Mouse (Mus musculus): ENCODE results near the gene Rnf167. TPM values are rescaled to one million over a fixed set of nuclear protein-coding genes. Genes with fewer than 3 reads are reported as not detected.

Gene Rnf167
- polyA plus RNA-seq, 1 experiment from 2014 or later: 55.3 TPM

DNA sequence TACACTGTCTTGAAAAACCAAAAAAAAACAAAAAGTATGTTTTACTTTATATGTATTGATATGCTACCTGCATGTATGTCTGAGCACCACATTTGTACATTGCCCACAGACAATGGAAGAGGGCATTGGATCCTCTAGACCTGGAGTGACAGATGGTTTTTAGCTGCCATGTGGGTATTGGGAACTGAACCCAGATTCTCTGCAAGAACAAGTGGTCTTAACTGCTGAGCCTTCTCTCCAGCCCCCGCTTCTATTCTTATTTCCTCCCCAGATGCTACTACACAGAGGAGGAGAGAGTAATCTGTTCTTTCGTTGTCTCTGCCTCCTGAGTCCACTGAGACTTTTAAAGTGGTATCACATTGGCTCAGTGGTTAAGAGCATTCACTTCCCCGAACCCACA is 46.5 kb downstream of the Rnf167 start:
- 60% methylated on average over 3 of the region's 3 CpGs for WGBS (ENCODE audit: insufficient replicate concordance)
- H3K4me3 ChIP-seq (ENCODE audit: low read depth, low read length): no peak overlapping the region
- H3K4me2 ChIP-seq (ENCODE audit: low read depth, low read length): no peak overlapping the region
- H3K4me1 ChIP-seq (ENCODE audit: insufficient read depth): peaks cover 1% of the 10 kb centered on the region
- H3K27ac ChIP-seq (ENCODE audit: low read depth): no peak overlapping the region
- ATAC-seq (no peak), DNase-seq (no peak)
- H3K36me3 ChIP-seq (replicated peaks; ENCODE audit: insufficient read depth, low read length): no peaks in the 10 kb centered on the region
- no peak overlapping the region for H3K9ac ChIP-seq (replicated peaks)
- no peaks in the 10 kb centered on the region for H3K27me3 ChIP-seq (ENCODE audit: insufficient read depth, low read length)
- no peaks in the 10 kb centered on the region for H3K9me3 ChIP-seq (ENCODE audit: low read length)
- TF ChIP-seq EP300 (IDR thresholded peaks at IDR 0.05; ENCODE audit: low read depth) (no peak), CTCF (IDR thresholded peaks at IDR 0.05; ENCODE audit: low read depth) (no peak)

DNA sequence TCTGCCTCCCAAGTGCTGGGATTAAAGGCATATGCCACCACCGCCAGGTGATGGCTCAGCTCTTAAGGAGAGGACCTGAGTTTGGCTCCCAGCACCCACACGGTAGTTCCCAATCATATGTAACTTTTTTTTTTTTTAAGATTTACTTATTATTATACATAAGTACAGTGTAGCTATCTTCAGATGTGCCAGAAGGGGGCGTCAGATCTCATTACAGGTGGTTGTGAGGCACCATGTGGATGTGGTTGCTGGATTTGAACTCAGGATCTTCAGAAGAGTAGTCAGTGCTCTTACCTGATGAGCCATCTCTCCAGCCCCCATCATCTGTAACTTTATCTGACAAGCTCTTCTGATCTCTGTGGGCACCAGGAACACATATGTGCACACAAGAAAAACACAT is 50.3 kb downstream of the Rnf167 start:
- Histone ChIP-seq H3K27ac (ENCODE audit: low read depth) (no peak overlapping the region), H3K4me3 (ENCODE audit: low read depth, low read length) (no peak overlapping the region), H3K4me1 (ENCODE audit: insufficient read depth) (peaks cover 17% of the 10 kb centered on the region), H3K36me3 (replicated peaks; ENCODE audit: insufficient read depth, low read length) (peaks cover 3% of the 10 kb centered on the region; the same call in 1 of the 2 replicates), H3K9me3 (ENCODE audit: low read length) (no peaks in the 10 kb centered on the region), H3K4me2 (ENCODE audit: low read depth, low read length) (no peak overlapping the region), H3K27me3 (ENCODE audit: insufficient read depth, low read length) (no peaks in the 10 kb centered on the region), H3K9ac (replicated peaks) (no peak overlapping the region)
- 62% methylated on average over 3 of the region's 3 CpGs for WGBS (ENCODE audit: insufficient replicate concordance)
- DNase-seq: no peak
- TF ChIP-seq CTCF (IDR thresholded peaks at IDR 0.05; ENCODE audit: low read depth) (peak; percentile 35), EP300 (IDR thresholded peaks at IDR 0.05; ENCODE audit: low read depth) (no peak)
- no peak for ATAC-seq

DNA sequence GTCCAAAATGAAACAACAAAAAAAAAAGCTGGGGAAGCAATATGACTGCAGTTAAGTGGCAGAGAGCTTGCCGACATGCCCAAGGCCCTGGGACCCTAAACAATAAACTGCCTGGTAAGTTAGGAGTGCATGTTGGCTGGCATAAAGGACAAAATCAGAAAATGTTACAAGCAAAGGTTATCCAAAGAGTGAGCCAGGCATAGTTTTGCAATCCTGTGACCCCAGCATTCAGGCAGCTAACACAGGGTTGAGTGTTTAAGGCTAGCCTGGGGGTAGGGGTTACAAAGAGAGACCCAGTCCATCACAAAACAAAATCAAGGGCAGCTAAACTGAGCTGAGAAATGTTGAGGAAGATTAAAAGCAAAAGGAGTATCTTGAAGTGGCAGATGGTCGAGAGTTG is 52.0 kb downstream of the Rnf167 start:
- ATAC-seq (no peak), DNase-seq (no peak)
- Histone ChIP-seq H3K9ac (replicated peaks) (peak overlapping the region; percentile 77; the same call in 1 of the 2 replicates), H3K27ac (ENCODE audit: low read depth) (peak overlapping the region; percentile 95; the same call in 1 of the 2 replicates), H3K4me1 (ENCODE audit: insufficient read depth) (peaks cover 21% of the 10 kb centered on the region), H3K9me3 (ENCODE audit: low read length) (no peaks in the 10 kb centered on the region), H3K36me3 (replicated peaks; ENCODE audit: insufficient read depth, low read length) (peaks cover 8% of the 10 kb centered on the region), H3K4me2 (ENCODE audit: low read depth, low read length) (peak overlapping the region; percentile 79), H3K27me3 (ENCODE audit: insufficient read depth, low read length) (no peaks in the 10 kb centered on the region), H3K4me3 (ENCODE audit: low read depth, low read length) (peak overlapping the region; percentile 73; the same call in 1 of the 2 replicates)
- TF ChIP-seq CTCF (IDR thresholded peaks at IDR 0.05; ENCODE audit: low read depth) (no peak), EP300 (IDR thresholded peaks at IDR 0.05; ENCODE audit: low read depth) (no peak)
- WGBS (ENCODE audit: insufficient replicate concordance): 64% methylated on average over 2 of the region's 2 CpGs

DNA sequence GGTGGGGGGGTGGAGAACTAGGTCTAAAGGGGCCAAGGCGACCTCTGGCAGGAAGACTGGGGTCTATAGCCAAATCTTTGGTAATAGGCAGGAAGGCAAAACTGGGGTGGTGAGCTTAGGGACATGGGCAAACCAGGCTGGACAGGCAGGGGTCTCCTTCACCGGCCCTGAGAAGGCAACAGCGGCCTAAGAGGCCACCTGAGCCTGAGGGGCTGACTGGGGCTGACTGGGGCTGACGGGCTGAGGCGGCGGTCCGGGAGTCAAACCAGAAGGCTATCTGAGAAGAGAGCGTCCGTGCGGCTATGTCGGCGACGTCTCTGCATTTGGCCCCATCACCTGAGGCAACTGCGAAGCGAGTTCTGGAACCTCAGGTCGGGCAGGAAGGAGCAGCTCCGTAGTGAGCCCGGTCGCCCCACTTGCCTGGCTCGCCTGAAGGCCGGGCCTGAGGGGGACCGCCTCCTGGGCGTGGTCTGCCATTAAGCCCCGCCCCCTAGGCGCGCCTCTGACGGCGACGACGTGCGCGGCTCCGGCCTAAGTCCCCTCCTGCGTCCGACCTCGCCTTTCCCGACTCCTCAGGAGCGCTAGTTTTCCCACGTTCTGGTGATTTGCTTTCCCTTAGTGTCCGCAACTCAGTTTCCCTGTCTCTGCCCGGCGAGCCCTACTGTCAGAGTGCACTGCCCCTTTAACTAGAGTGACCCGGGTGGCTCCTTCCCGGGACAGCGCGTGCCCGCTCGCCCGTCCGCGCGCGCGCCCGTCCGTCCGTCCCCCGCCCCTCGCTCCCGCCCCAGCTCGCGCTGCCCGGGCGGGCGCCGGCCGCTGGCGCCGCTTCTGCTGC is 52.9 kb downstream of the Rnf167 start, which contains the start of the genes Inca1 and Kif1c:
Inca1 (minus strand) TSS at position 434 of the 835 bp plus-strand sequence.
Kif1c (plus strand) TSS at position 827 of the 835 bp plus-strand sequence.
- Histone ChIP-seq H3K27me3 (ENCODE audit: insufficient read depth, low read length) (no peaks in the 10 kb centered on the region), H3K36me3 (replicated peaks; ENCODE audit: insufficient read depth, low read length) (peaks cover 16% of the 10 kb centered on the region), H3K27ac (ENCODE audit: low read depth) (peak within 1 kb of the TSS; percentile 95), H3K4me2 (ENCODE audit: low read depth, low read length) (peak within 1 kb of the TSS; percentile 79), H3K9ac (replicated peaks) (peak within 1 kb of the TSS; percentile 77), H3K4me1 (ENCODE audit: insufficient read depth) (peaks cover 21% of the 10 kb centered on the region), H3K4me3 (ENCODE audit: low read depth, low read length) (peak within 1 kb of the TSS; percentile 73), H3K9me3 (ENCODE audit: low read length) (no peaks in the 10 kb centered on the region)
- 2% methylated on average over 47 of the region's 69 CpGs for WGBS (ENCODE audit: insufficient replicate concordance)
- peak; percentile 95 for DNase-seq
- ATAC-seq: peak; percentile 94
- no peak for TF ChIP-seq EP300 (IDR thresholded peaks at IDR 0.05; ENCODE audit: low read depth)
- TF ChIP-seq CTCF (IDR thresholded peaks at IDR 0.05; ENCODE audit: low read depth): no peak

DNA sequence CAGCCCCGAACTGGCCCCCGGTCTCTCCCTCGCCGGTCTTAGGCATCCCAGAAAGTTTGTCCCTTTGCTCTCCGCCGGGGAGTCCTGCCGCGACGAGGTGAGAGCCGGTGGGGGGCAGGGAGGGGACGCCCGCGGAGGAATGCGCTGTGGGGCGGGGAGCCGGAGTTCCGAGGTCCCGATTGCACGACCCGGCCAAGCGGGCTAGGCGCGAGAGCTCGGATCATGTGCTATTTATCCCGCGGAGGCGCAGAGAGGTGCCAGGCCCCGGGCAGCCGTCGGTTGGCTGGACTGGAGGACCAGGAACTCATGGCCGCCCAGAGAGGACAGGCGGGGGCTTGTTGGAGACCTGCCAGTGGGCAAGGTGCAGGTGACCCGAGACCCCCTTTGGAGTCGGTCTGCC is 53.6 kb downstream of the Rnf167 start:
- DNase-seq: peak; percentile 78
- peak overlapping the region; percentile 79 for H3K4me2 ChIP-seq (ENCODE audit: low read depth, low read length)
- H3K9me3 ChIP-seq (ENCODE audit: low read length): no peaks in the 10 kb centered on the region
- peaks cover 22% of the 10 kb centered on the region for H3K36me3 ChIP-seq (replicated peaks; ENCODE audit: insufficient read depth, low read length)
- no peaks in the 10 kb centered on the region for H3K27me3 ChIP-seq (ENCODE audit: insufficient read depth, low read length)
- H3K27ac ChIP-seq (ENCODE audit: low read depth): peak overlapping the region; percentile 95
- H3K9ac ChIP-seq (replicated peaks): peak overlapping the region; percentile 77
- ATAC-seq: peak; percentile 60
- under 1% methylated on average over 34 of the region's 34 CpGs for WGBS (ENCODE audit: insufficient replicate concordance)
- peaks cover 21% of the 10 kb centered on the region for H3K4me1 ChIP-seq (ENCODE audit: insufficient read depth)
- TF ChIP-seq EP300 (IDR thresholded peaks at IDR 0.05; ENCODE audit: low read depth) (no peak), CTCF (IDR thresholded peaks at IDR 0.05; ENCODE audit: low read depth) (no peak)
- peak overlapping the region; percentile 73 for H3K4me3 ChIP-seq (ENCODE audit: low read depth, low read length)

Other genes starting within 250 kb of the Rnf167 start
- 6.1 and 6.4 TPM in 2 replicates for gene Pelp1, start 237.2 kb upstream of the Rnf167 start, polyA plus RNA-seq (2015; fragmentation: Nextera tagmentation; extraction: Ambion mirVana)
- 20.0 and 21.8 TPM in 2 replicates for gene Arrb2, start 214.6 kb upstream of the Rnf167 start, polyA plus RNA-seq (2015; fragmentation: Nextera tagmentation; extraction: Ambion mirVana)
- gene Med11, start 195.3 kb upstream of the Rnf167 start, polyA plus RNA-seq (2015; fragmentation: Nextera tagmentation; extraction: Ambion mirVana): 14.3 and 15.1 TPM in 2 replicates
- gene Zmynd15, start 187.8 kb upstream of the Rnf167 start, polyA plus RNA-seq (2015; fragmentation: Nextera tagmentation; extraction: Ambion mirVana): 0.59 and 0.70 TPM in 2 replicates
- 9.2 and 9.4 TPM in 2 replicates for gene Cxcl16, start 187.3 kb upstream of the Rnf167 start, polyA plus RNA-seq (2015; fragmentation: Nextera tagmentation; extraction: Ambion mirVana)
- gene Tm4sf5, start 142.0 kb upstream of the Rnf167 start, polyA plus RNA-seq (2015; fragmentation: Nextera tagmentation; extraction: Ambion mirVana): 1.7 and 2.8 TPM in 2 replicates
- gene Vmo1, start 132.6 kb upstream of the Rnf167 start, polyA plus RNA-seq (2015; fragmentation: Nextera tagmentation; extraction: Ambion mirVana): 1.0 and 1.4 TPM in 2 replicates
- gene Gltpd2, start 128.0 kb upstream of the Rnf167 start, polyA plus RNA-seq (2015; fragmentation: Nextera tagmentation; extraction: Ambion mirVana): 28.0 and 30.8 TPM in 2 replicates
- 317 and 325 TPM in 2 replicates for gene Psmb6, start 121.9 kb upstream of the Rnf167 start, polyA plus RNA-seq (2015; fragmentation: Nextera tagmentation; extraction: Ambion mirVana)
- gene Gm40193, start 114.3 kb upstream of the Rnf167 start, polyA plus RNA-seq (2015; fragmentation: Nextera tagmentation; extraction: Ambion mirVana): not detected in 2 replicates
- 1.6 and 1.8 TPM in 2 replicates for gene Pld2, start 107.2 kb upstream of the Rnf167 start, polyA plus RNA-seq (2015; fragmentation: Nextera tagmentation; extraction: Ambion mirVana)
- gene Mink1, start 84.4 kb upstream of the Rnf167 start, polyA plus RNA-seq (2015; fragmentation: Nextera tagmentation; extraction: Ambion mirVana): 3.7 and 3.9 TPM in 2 replicates
- gene 4930544D05Rik, start 31.4 kb upstream of the Rnf167 start, polyA plus RNA-seq (2015; fragmentation: Nextera tagmentation; extraction: Ambion mirVana): not detected in 2 replicates
- gene Chrne, start 28.0 kb upstream of the Rnf167 start, polyA plus RNA-seq (2015; fragmentation: Nextera tagmentation; extraction: Ambion mirVana): 0.19 TPM in 1 of 2 replicates, not detected in the other
- gene Gp1ba, start 8.1 kb upstream of the Rnf167 start, polyA plus RNA-seq (2015; fragmentation: Nextera tagmentation; extraction: Ambion mirVana): 3.5 and 4.1 TPM in 2 replicates
- gene Slc25a11, start 244 bp downstream of the Rnf167 start, polyA plus RNA-seq (2015; fragmentation: Nextera tagmentation; extraction: Ambion mirVana): 140 and 143 TPM in 2 replicates
- gene Pfn1, start 7.4 kb downstream of the Rnf167 start, polyA plus RNA-seq (2015; fragmentation: Nextera tagmentation; extraction: Ambion mirVana): 918 and 940 TPM in 2 replicates
- gene Eno3, start 10.0 kb downstream of the Rnf167 start, polyA plus RNA-seq (2015; fragmentation: Nextera tagmentation; extraction: Ambion mirVana): 4.0 and 21.3 TPM in 2 replicates
- gene Spag7, start 22.2 kb downstream of the Rnf167 start, polyA plus RNA-seq (2015; fragmentation: Nextera tagmentation; extraction: Ambion mirVana): 36.6 and 42.1 TPM in 2 replicates
- 2.8 and 3.4 TPM in 2 replicates for gene Camta2, start 40.9 kb downstream of the Rnf167 start, polyA plus RNA-seq (2015; fragmentation: Nextera tagmentation; extraction: Ambion mirVana)
- gene Inca1, start 52.9 kb downstream of the Rnf167 start, polyA plus RNA-seq (2015; fragmentation: Nextera tagmentation; extraction: Ambion mirVana): 8.3 and 10.8 TPM in 2 replicates
- 1.8 and 2.2 TPM in 2 replicates for gene Kif1c, start 53.3 kb downstream of the Rnf167 start, polyA plus RNA-seq (2015; fragmentation: Nextera tagmentation; extraction: Ambion mirVana)
- 1.9 and 2.0 TPM in 2 replicates for gene Zfp3, start 117.0 kb downstream of the Rnf167 start, polyA plus RNA-seq (2015; fragmentation: Nextera tagmentation; extraction: Ambion mirVana)
- gene Scimp, start 165.4 kb downstream of the Rnf167 start, polyA plus RNA-seq (2015; fragmentation: Nextera tagmentation; extraction: Ambion mirVana): 2.6 and 3.0 TPM in 2 replicates
- gene Rabep1, start 197.5 kb downstream of the Rnf167 start, polyA plus RNA-seq (2015; fragmentation: Nextera tagmentation; extraction: Ambion mirVana): 18.3 and 18.5 TPM in 2 replicates